Mouse (Mus musculus) lung, embryonic 14.5 days (tissue): ENCODE data around the gene Colec11. TPM values are rescaled to one million over a fixed set of nuclear protein-coding genes. Genes with fewer than 3 reads are reported as not detected.

ENCODE experiments used
- ATAC-seq: fragments of 200-750 bp; cut with Nextera tagmentation; 2 replicates; pipeline ENCODE4 v1.8.0; 2017; ENCODE audit warnings: mild to moderate bottlenecking, moderate TSS enrichment, moderate library complexity; ENCODE audit not compliant: insufficient read depth
- DNase-seq: peaks from one replicate; pipeline ENCODE4 v3.0.0-alpha.2; 2015
- H3K27ac ChIP-seq: fragments of 300-500 bp; sonication (generic); 2 replicates; pipeline ENCODE4 v1.5.1; 2014; ENCODE audit warnings: low read depth, mild to moderate bottlenecking, moderate library complexity
- H3K27me3 ChIP-seq: fragments of 300-500 bp; sonication (generic); 2 replicates; pipeline ENCODE4 v1.6.1; 2014; ENCODE audit warnings: low read length, control low read depth; ENCODE audit not compliant: insufficient read depth
- H3K36me3 ChIP-seq: fragments of 300-500 bp; sonication (generic); 2 replicates; pipeline ENCODE4 v1.6.1; 2014; ENCODE audit warnings: control low read depth; ENCODE audit not compliant: insufficient read depth
- H3K4me1 ChIP-seq: fragments of 300-500 bp; sonication (generic); 2 replicates; pipeline ENCODE4 v1.6.1; 2014; ENCODE audit warnings: antibody characterized with exemption, control low read depth; ENCODE audit not compliant: insufficient read depth
- H3K4me2 ChIP-seq: fragments of 300-500 bp; sonication (generic); 2 replicates; pipeline ENCODE4 v1.6.1; 2014; ENCODE audit warnings: mild to moderate bottlenecking
- H3K4me3 ChIP-seq: fragments of 300-500 bp; sonication (generic); 2 replicates; pipeline ENCODE4 v1.5.1; 2014; ENCODE audit warnings: low read depth, low read length
- H3K9ac ChIP-seq: fragments of 300-500 bp; sonication (generic); 2 replicates; pipeline ENCODE4 v1.6.1; 2014
- H3K9me3 ChIP-seq: fragments of 300-500 bp; sonication (generic); 2 replicates; pipeline ENCODE4 v1.6.1; 2016; ENCODE audit warnings: low read depth, low read length, control low read depth
- CTCF ChIP-seq: IDR thresholded peaks from 2 replicates; pipeline ENCODE4 v1.5.1; 2016; ENCODE audit warnings: antibody characterized with exemption, low read depth
- WGBS: fragments of 180-500 bp; shearing (Covaris S2); extraction: QIAGEN DNeasy Blood & Tissue Kit; methylation state at CpG from one replicate; pipeline ENCODE4 v1.1.7; 2014; 5-methylcytosine and 5-hydroxymethylcytosine counted together
- polyA plus RNA-seq: library from polyadenylated mRNA; unstranded; fragments of >200 nt; fragmentation: Nextera tagmentation; extraction: Ambion mirVana; gene quantifications from 2 replicates; pipeline ENCODE4 v1.2.1, GENCODE M21; 2014

Colec11 gene
- polyA plus RNA-seq, 1 experiment from 2014 or later, result 2.6 TPM

GRCm38 (mm10) chr12:28635535-28636476, 12.6 kb upstream of the Colec11 start, which contains the start of gene Rps7:
Rps7 (minus strand) TSS chr12:28635953.
- Histone ChIP-seq H3K27ac (peak within 1 kb of the TSS; percentile 90), H3K4me1 (peaks cover 2% of the 10 kb centered on the region; the same call in 1 of the 2 replicates), H3K36me3 (peaks cover 41% of the 10 kb centered on the region), H3K9me3 (no peaks in the 10 kb centered on the region), H3K9ac (peak within 1 kb of the TSS; percentile 99), H3K4me2 (peak within 1 kb of the TSS; percentile 90), H3K27me3 (no peaks in the 10 kb centered on the region), H3K4me3 (peak within 1 kb of the TSS; percentile 86)
- 4% methylated on average over 68 of the region's 69 CpGs for WGBS
- ATAC-seq (peak; percentile 97), DNase-seq (peak; percentile 97)
- TF ChIP-seq CTCF, result no peak

- H3K27ac ChIP-seq, result peak overlapping the region; percentile 90
- H3K36me3 ChIP-seq, result peaks cover 48% of the 10 kb centered on the region
- ATAC-seq (peak; percentile 12; the same call in 1 of the 2 replicates), DNase-seq (peak; percentile 45)
- H3K4me1 ChIP-seq, result peaks cover 2% of the 10 kb centered on the region; the same call in 1 of the 2 replicates
- peak overlapping the region; percentile 90 for H3K4me2 ChIP-seq
- 2% methylated on average over 23 of the region's 23 CpGs for WGBS
- peak overlapping the region; percentile 86 for H3K4me3 ChIP-seq
- no peaks in the 10 kb centered on the region for H3K9me3 ChIP-seq
- peak overlapping the region; percentile 99 for H3K9ac ChIP-seq
- no peak for TF ChIP-seq CTCF
- no peaks in the 10 kb centered on the region for H3K27me3 ChIP-seq
Measured at GRCm38 (mm10) chr12:28635058-28635534, 11.9 kb upstream of the Colec11 start.

DNA sequence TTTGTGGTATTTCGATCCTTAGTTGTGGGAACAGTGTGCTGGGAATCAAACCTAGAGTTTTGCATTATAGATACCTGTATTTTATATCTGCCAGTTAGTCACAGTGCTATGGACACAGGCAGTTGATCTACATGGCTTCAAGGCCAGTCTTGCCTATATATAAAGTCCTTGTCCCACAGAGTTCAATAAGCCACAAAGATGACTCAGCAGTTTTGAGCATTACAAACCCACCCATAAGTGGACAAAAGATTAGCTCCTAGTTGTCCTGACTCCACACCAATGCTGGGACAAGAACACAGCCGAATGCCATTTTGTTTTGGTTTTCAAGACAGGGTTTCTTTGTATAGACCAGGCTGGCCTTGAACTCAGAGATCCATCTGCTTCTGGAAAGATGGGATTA, 5.3 kb upstream of the Colec11 start:
- no peaks in the 10 kb centered on the region for H3K27me3 ChIP-seq
- H3K27ac ChIP-seq, result no peak overlapping the region
- no peak for ATAC-seq
- no peaks in the 10 kb centered on the region for H3K4me1 ChIP-seq
- H3K4me2 ChIP-seq, result no peak overlapping the region
- peaks cover 56% of the 10 kb centered on the region for H3K36me3 ChIP-seq
- 92% methylated on average over 2 of the region's 2 CpGs for WGBS
- no peak for DNase-seq
- no peak overlapping the region for H3K4me3 ChIP-seq
- no peak overlapping the region for H3K9ac ChIP-seq
- no peak for TF ChIP-seq CTCF
- no peaks in the 10 kb centered on the region for H3K9me3 ChIP-seq

DNA sequence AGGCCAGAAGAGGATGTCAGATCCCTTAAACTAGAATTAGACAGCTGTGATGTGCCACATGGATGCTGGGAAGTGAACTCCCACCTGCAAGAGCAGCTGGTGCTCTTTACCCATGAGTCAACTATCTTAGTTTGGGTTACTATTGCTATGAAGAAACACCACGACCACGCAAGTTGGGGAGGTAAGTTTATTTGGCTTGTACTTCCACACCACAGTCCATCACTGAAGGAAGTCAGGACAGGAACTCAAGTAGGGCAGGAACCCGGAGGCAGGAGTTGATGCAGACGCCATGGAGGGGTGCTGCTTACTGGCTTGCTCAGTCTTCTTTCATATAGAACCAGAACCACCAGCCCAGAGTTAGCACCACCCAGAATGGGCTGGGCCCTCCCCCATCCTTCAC, 3.9 kb upstream of the Colec11 start:
- Histone ChIP-seq H3K9ac (no peak overlapping the region), H3K36me3 (peaks cover 42% of the 10 kb centered on the region), H3K4me1 (peaks cover 7% of the 10 kb centered on the region; the same call in 1 of the 2 replicates), H3K27me3 (no peaks in the 10 kb centered on the region), H3K27ac (no peak overlapping the region), H3K9me3 (no peaks in the 10 kb centered on the region), H3K4me2 (no peak overlapping the region), H3K4me3 (no peak overlapping the region)
- DNase-seq (no peak), ATAC-seq (no peak)
- whole genome bisulfite sequencing, result 38% methylated on average over 4 of the region's 4 CpGs
- TF ChIP-seq CTCF, result no peak

GRCm38 (mm10) chr12:28625407-28625806, 2.2 kb upstream of the Colec11 start:
- H3K9me3 ChIP-seq, result no peaks in the 10 kb centered on the region
- no peak overlapping the region for H3K27ac ChIP-seq
- H3K4me3 ChIP-seq, result no peak overlapping the region
- no peak overlapping the region for H3K9ac ChIP-seq
- H3K36me3 ChIP-seq, result peaks cover 25% of the 10 kb centered on the region
- H3K4me1 ChIP-seq, result peaks cover 7% of the 10 kb centered on the region; the same call in 1 of the 2 replicates
- TF ChIP-seq CTCF, result no peak
- no peak overlapping the region for H3K4me2 ChIP-seq
- WGBS, result 52% methylated on average over 7 of the region's 7 CpGs
- no peaks in the 10 kb centered on the region for H3K27me3 ChIP-seq
- ATAC-seq (peak; percentile 6; the same call in 1 of the 2 replicates), DNase-seq (peak; percentile 65)

DNA sequence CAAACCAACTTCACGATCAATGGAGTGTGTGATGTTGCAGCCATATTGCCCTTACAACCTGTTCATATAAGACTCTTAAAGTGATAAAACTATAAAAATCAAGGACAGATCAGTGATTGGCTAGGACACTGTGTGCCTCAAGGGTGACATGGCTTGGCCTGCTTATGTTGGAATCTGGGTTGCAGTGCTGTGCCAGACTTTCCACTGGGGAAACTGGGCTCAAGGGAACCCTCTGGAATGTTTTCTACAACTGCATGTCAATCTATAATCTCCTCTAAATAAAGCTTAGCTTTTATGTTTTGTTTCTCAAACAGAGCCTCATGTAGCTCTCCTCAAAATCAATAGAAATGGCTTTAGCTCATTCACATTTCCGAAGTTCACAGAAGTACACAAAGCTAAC, 1.1 kb upstream of the Colec11 start:
- 87% methylated on average over 2 of the region's 2 CpGs for WGBS

GRCm38 (mm10) chr12:28622641-28623040, 536 bp downstream of the Colec11 start:
- 40% methylated on average over 1 of the region's 1 CpGs for WGBS
- Histone ChIP-seq H3K9me3 (no peaks in the 10 kb centered on the region), H3K27me3 (no peaks in the 10 kb centered on the region), H3K36me3 (no peaks in the 10 kb centered on the region), H3K4me2 (peak overlapping the region; percentile 13; the same call in 1 of the 2 replicates), H3K9ac (no peak overlapping the region), H3K4me1 (peaks cover 7% of the 10 kb centered on the region; the same call in 1 of the 2 replicates), H3K4me3 (no peak overlapping the region), H3K27ac (peak overlapping the region; percentile 58; the same call in 1 of the 2 replicates)
- no peak for DNase-seq
- no peak for TF ChIP-seq CTCF
- 0 out of 2 replicates have a peak, but pooled peaks have one; percentile 4 for ATAC-seq

More for the DNA sequence above, 1.1 kb upstream of the Colec11 start:
- no peak overlapping the region for H3K27ac ChIP-seq
- H3K36me3 ChIP-seq, result peaks cover 14% of the 10 kb centered on the region
- H3K4me2 ChIP-seq, result no peak overlapping the region
- TF ChIP-seq CTCF, result no peak
- DNase-seq, result no peak
- H3K9ac ChIP-seq, result no peak overlapping the region
- no peak overlapping the region for H3K4me3 ChIP-seq
- ATAC-seq, result no peak
- no peaks in the 10 kb centered on the region for H3K9me3 ChIP-seq
- peaks cover 7% of the 10 kb centered on the region; the same call in 1 of the 2 replicates for H3K4me1 ChIP-seq
- no peaks in the 10 kb centered on the region for H3K27me3 ChIP-seq
